ENCODE assay signal across 18 mouse cellular contexts in the genomic region with DNA sequence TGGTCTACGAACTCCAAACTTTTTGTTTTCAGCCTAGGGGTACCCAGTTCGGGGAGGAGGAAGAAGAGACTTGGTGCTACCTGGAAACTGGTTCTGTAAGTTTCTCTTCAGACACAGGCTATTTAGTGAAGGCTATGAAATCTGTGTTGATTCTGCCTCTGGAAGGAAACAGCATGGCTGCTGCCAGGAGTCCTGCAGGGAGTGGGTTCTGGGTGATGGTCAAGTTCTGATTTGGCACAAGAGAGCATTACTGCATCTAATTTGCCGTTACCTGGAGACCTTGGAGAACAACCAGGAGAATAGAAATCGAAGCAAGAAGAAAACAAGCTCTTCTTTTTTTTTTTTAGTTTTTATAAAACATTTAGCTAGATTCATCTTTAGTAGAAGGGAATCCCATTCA.
"Had no signal": no experiment of that assay in that cellular context is flagged by ENCODE, and none has a peak within 500 bp of the region (broad histone marks: within the 10 kb centered on the region; RNA-seq: fewer than 3 reads in every experiment).

No protein-coding gene starts in this region.

- H3K4me3 ChIP-seq: layer of hippocampus, adult 2 months; limb, embryonic 10.5 days; limb, embryonic 13.5 days; liver, embryonic 12.5 days; liver, embryonic 15.5 days; lung, embryonic 15.5 days; megakaryocyte, embryonic 14.5 days; midbrain, embryonic 12.5 days; midbrain, embryonic 15.5 days had no signal

- H3K9me3 ChIP-seq: limb, embryonic 10.5 days; limb, embryonic 13.5 days; liver, embryonic 12.5 days; liver, embryonic 15.5 days; lung, embryonic 15.5 days; megakaryocyte, embryonic 14.5 days; midbrain, embryonic 12.5 days; midbrain, embryonic 15.5 days had no signal

- H3K36me3 ChIP-seq: limb, embryonic 10.5 days; limb, embryonic 13.5 days; liver, embryonic 12.5 days; liver, embryonic 15.5 days; lung, embryonic 15.5 days; midbrain, embryonic 12.5 days; midbrain, embryonic 15.5 days had no signal

- H3K27ac ChIP-seq: kidney, postnatal 0 days; layer of hippocampus, adult 2 months; limb, embryonic 10.5 days; limb, embryonic 13.5 days; liver, embryonic 12.5 days; liver, embryonic 15.5 days; lung, embryonic 15.5 days; midbrain, embryonic 12.5 days; midbrain, embryonic 15.5 days had no signal

- H3K27me3 ChIP-seq: limb, embryonic 13.5 days; liver, embryonic 15.5 days; lung, embryonic 15.5 days; midbrain, embryonic 15.5 days had no signal

- ATAC-seq: liver, embryonic 12.5 days; midbrain, embryonic 15.5 days had no signal

- H3K4me1 ChIP-seq: liver, embryonic 12.5 days; liver, embryonic 15.5 days; megakaryocyte, embryonic 14.5 days had no signal

- H3K9ac ChIP-seq: limb, embryonic 13.5 days; liver, embryonic 12.5 days; liver, embryonic 15.5 days; lung, embryonic 15.5 days; midbrain, embryonic 12.5 days; midbrain, embryonic 15.5 days had no signal

- DNase-seq: kidney, postnatal 25 days; layer of hippocampus, adult 9-11 months; liver; lung, adult 18-20 months; lung, postnatal 10 days; lung, postnatal 36 days; thymus, adult 18-20 months; thymus, postnatal 36 days had no signal

- H3K4me2 ChIP-seq: limb, embryonic 13.5 days; liver, embryonic 12.5 days; liver, embryonic 15.5 days; lung, embryonic 15.5 days; midbrain, embryonic 12.5 days; midbrain, embryonic 15.5 days had no signal
